Mouse (Mus musculus): ENCODE measurements around the gene Pyroxd2. TPM values are rescaled to one million over a fixed set of nuclear protein-coding genes. Genes with fewer than 3 reads are reported as not detected.

Pyroxd2 gene
- polyA plus RNA-seq, 1 experiment from 2014 or later: 1.5 TPM

DNA sequence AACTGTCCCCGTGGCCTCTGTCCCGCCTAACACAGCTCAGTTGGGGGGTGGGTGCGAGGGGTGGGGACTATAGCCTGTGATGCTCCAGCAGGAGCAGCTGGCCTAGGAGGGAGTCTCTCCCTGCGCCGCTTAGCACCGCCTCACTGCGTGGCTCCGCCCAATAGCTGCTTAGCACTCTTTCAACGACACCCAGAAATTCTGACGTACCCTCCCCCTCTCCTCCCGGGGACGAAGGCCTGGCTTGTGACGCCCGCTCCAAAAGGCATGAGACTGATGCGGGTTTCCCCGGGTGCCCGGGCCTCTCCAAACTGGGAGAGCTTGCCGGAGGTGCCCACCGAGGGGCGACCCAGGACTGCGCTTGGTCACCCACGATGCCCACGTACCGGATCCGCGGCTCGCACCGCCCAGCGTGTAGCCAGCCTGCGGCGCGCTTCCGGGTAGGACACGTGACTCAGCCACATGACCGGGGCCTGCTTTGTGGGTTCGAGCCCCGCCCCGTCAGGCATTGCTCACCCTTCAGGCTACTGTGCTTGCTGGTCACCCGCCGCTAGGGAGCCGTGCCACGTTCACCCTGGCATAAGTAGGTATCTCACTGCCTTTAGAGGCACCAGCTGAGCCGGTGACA is 27.1 kb upstream of the Pyroxd2 start, which contains the start of gene Hps1:
Gene Hps1, minus strand, starts transcription at position 448 of the 625 bp plus-strand sequence.
- peak within 1 kb of the TSS; percentile 58 for H3K4me3 ChIP-seq (replicated peaks; ENCODE audit: low read depth, low read length)
- peak within 1 kb of the TSS; percentile 47 for H3K9ac ChIP-seq (replicated peaks; ENCODE audit: low read length)
- peak within 1 kb of the TSS; percentile 87 for H3K27ac ChIP-seq (replicated peaks; ENCODE audit: low read depth, low read length)
- peak; percentile 98 for ATAC-seq (ENCODE audit: low FRiP score, low TSS enrichment)
- no peaks in the 10 kb centered on the region for H3K27me3 ChIP-seq (ENCODE audit: control insufficient read depth, insufficient read depth, low read length)
- H3K4me1 ChIP-seq (ENCODE audit: control insufficient read depth, insufficient read depth, low read length): no peaks in the 10 kb centered on the region
- no peaks in the 10 kb centered on the region for H3K9me3 ChIP-seq (ENCODE audit: control insufficient read depth, low read length)
- under 1% methylated on average over 42 of the region's 43 CpGs for WGBS
- peak; percentile 95 for DNase-seq
- peak within 1 kb of the TSS; percentile 56 for H3K4me2 ChIP-seq (ENCODE audit: low read length)
- no peaks in the 10 kb centered on the region for H3K36me3 ChIP-seq (ENCODE audit: control insufficient read depth, insufficient read depth, low read length)

DNA sequence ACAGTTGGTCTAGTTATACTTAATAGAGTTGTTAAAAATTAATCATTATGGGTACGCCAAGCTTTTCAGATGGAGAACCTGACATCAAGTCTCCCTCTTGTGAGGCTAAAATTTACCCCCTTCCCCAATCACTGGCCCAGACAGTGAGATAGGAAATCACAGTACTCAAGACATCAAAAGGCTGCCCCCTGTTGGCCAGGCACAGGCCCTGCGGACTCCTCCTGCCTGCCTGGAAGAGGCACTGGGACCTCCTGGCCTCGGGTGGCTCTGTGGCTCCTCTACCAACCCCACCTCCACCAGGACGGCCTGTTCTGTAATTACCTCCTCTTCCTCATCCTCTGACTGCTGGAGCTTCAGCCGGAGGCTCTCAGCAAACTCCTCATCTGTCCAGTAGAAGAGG is 25.2 kb upstream of the Pyroxd2 start:
- Histone ChIP-seq H3K9me3 (ENCODE audit: control insufficient read depth, low read length) (no peaks in the 10 kb centered on the region), H3K27me3 (ENCODE audit: control insufficient read depth, insufficient read depth, low read length) (no peaks in the 10 kb centered on the region), H3K4me1 (ENCODE audit: control insufficient read depth, insufficient read depth, low read length) (no peaks in the 10 kb centered on the region), H3K4me2 (ENCODE audit: low read length) (no peak overlapping the region), H3K9ac (replicated peaks; ENCODE audit: low read length) (no peak overlapping the region), H3K27ac (replicated peaks; ENCODE audit: low read depth, low read length) (no peak overlapping the region), H3K4me3 (replicated peaks; ENCODE audit: low read depth, low read length) (no peak overlapping the region), H3K36me3 (ENCODE audit: control insufficient read depth, insufficient read depth, low read length) (no peaks in the 10 kb centered on the region)
- ATAC-seq (ENCODE audit: low FRiP score, low TSS enrichment) (no peak), DNase-seq (no peak)
- WGBS: 86% methylated on average over 5 of the region's 5 CpGs

DNA sequence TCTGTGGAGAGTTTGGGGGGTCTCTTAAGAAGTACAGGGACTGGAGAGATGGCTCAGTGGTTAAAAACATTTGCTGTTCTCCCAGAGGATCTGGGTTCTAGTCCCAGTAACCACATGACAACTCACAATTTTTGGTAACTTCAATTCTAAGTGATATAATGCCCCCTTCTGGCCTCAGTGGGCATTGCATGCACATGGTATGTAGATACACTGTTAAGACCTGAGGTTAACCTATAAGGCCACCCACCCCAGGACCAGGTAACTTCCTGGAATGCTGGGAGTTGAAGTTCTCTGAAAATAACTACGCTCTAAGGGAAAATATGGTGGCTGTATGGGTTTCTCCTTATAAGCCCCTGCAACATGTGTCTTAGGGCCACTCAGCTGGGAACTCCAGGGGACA is 24.2 kb upstream of the Pyroxd2 start:
- no peak overlapping the region for H3K4me2 ChIP-seq (ENCODE audit: low read length)
- H3K4me3 ChIP-seq (replicated peaks; ENCODE audit: low read depth, low read length): no peak overlapping the region
- no peak overlapping the region for H3K9ac ChIP-seq (replicated peaks; ENCODE audit: low read length)
- no peaks in the 10 kb centered on the region for H3K27me3 ChIP-seq (ENCODE audit: control insufficient read depth, insufficient read depth, low read length)
- H3K9me3 ChIP-seq (ENCODE audit: control insufficient read depth, low read length): no peaks in the 10 kb centered on the region
- H3K36me3 ChIP-seq (ENCODE audit: control insufficient read depth, insufficient read depth, low read length): no peaks in the 10 kb centered on the region
- ATAC-seq (ENCODE audit: low FRiP score, low TSS enrichment): no peak
- DNase-seq: peak; percentile 34
- no peak overlapping the region for H3K27ac ChIP-seq (replicated peaks; ENCODE audit: low read depth, low read length)
- 97% methylated on average over 1 of the region's 1 CpGs for WGBS
- H3K4me1 ChIP-seq (ENCODE audit: control insufficient read depth, insufficient read depth, low read length): no peaks in the 10 kb centered on the region

DNA sequence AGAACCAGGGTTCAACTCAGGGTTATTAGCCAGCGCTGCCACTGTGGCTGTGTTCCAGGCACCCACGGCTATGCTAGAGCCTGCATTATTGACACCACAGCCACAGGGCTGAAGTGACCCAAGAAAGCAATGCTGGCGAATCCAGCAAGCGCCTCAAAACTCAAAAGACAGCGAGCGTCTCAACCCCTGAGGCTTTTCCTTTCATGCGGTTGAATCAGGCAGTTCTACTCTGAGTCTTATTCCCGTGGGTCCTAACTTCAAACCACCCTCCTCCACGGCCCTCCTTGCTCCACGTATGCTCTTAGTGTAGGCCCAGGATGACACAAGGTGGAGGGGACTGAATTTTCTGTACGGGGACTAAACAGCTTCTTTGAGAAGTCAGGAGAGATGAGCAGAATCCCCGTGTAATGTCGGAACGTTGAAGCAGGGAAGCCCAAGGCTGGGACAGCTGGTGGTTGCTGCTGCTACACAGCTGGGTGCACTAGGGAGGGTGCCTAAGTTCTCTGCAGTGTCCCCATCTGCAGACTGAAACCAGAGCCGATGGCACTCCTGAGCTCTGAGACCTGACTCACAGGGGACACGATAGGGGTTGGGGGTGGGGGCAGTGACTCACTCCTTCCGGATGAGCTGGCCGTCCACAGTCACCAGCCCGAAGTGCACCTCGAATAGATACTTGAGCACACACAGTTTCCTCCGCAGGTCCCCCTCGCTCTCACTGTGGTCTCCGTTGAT is 17.7 kb upstream of the Pyroxd2 start:
- Histone ChIP-seq H3K4me1 (ENCODE audit: control insufficient read depth, insufficient read depth, low read length) (no peaks in the 10 kb centered on the region), H3K9ac (replicated peaks; ENCODE audit: low read length) (no peak overlapping the region), H3K4me2 (ENCODE audit: low read length) (no peak overlapping the region), H3K4me3 (replicated peaks; ENCODE audit: low read depth, low read length) (no peak overlapping the region), H3K9me3 (ENCODE audit: control insufficient read depth, low read length) (no peaks in the 10 kb centered on the region), H3K27me3 (ENCODE audit: control insufficient read depth, insufficient read depth, low read length) (no peaks in the 10 kb centered on the region), H3K27ac (replicated peaks; ENCODE audit: low read depth, low read length) (no peak overlapping the region), H3K36me3 (ENCODE audit: control insufficient read depth, insufficient read depth, low read length) (peaks cover 17% of the 10 kb centered on the region; the same call in 1 of the 2 replicates)
- ATAC-seq (ENCODE audit: low FRiP score, low TSS enrichment) (no peak), DNase-seq (no peak)
- 77% methylated on average over 23 of the region's 23 CpGs for WGBS

GRCm38 (mm10) chr19:42769648-42770047 is 17.1 kb upstream of the Pyroxd2 start:
- Histone ChIP-seq H3K4me2 (ENCODE audit: low read length) (no peak overlapping the region), H3K36me3 (ENCODE audit: control insufficient read depth, insufficient read depth, low read length) (peaks cover 17% of the 10 kb centered on the region; the same call in 1 of the 2 replicates), H3K27ac (replicated peaks; ENCODE audit: low read depth, low read length) (no peak overlapping the region), H3K9me3 (ENCODE audit: control insufficient read depth, low read length) (no peaks in the 10 kb centered on the region), H3K4me1 (ENCODE audit: control insufficient read depth, insufficient read depth, low read length) (no peaks in the 10 kb centered on the region), H3K4me3 (replicated peaks; ENCODE audit: low read depth, low read length) (no peak overlapping the region), H3K9ac (replicated peaks; ENCODE audit: low read length) (no peak overlapping the region), H3K27me3 (ENCODE audit: control insufficient read depth, insufficient read depth, low read length) (no peaks in the 10 kb centered on the region)
- no peak for ATAC-seq (ENCODE audit: low FRiP score, low TSS enrichment)
- WGBS: 92% methylated on average over 10 of the region's 10 CpGs
- no peak for DNase-seq

GRCm38 (mm10) chr19:42767361-42767760 is 14.8 kb upstream of the Pyroxd2 start:
- no peak for DNase-seq
- H3K36me3 ChIP-seq (ENCODE audit: control insufficient read depth, insufficient read depth, low read length): peaks cover 17% of the 10 kb centered on the region; the same call in 1 of the 2 replicates
- no peaks in the 10 kb centered on the region for H3K9me3 ChIP-seq (ENCODE audit: control insufficient read depth, low read length)
- H3K4me3 ChIP-seq (replicated peaks; ENCODE audit: low read depth, low read length): no peak overlapping the region
- 70% methylated on average over 8 of the region's 8 CpGs for WGBS
- no peaks in the 10 kb centered on the region for H3K4me1 ChIP-seq (ENCODE audit: control insufficient read depth, insufficient read depth, low read length)
- no peaks in the 10 kb centered on the region for H3K27me3 ChIP-seq (ENCODE audit: control insufficient read depth, insufficient read depth, low read length)
- no peak overlapping the region for H3K4me2 ChIP-seq (ENCODE audit: low read length)
- no peak for ATAC-seq (ENCODE audit: low FRiP score, low TSS enrichment)
- H3K9ac ChIP-seq (replicated peaks; ENCODE audit: low read length): no peak overlapping the region
- no peak overlapping the region for H3K27ac ChIP-seq (replicated peaks; ENCODE audit: low read depth, low read length)

GRCm38 (mm10) chr19:42764398-42764797 is 11.8 kb upstream of the Pyroxd2 start:
- H3K27me3 ChIP-seq (ENCODE audit: control insufficient read depth, insufficient read depth, low read length): no peaks in the 10 kb centered on the region
- H3K9me3 ChIP-seq (ENCODE audit: control insufficient read depth, low read length): no peaks in the 10 kb centered on the region
- DNase-seq (no peak), ATAC-seq (ENCODE audit: low FRiP score, low TSS enrichment) (no peak)
- WGBS: 85% methylated on average over 10 of the region's 10 CpGs
- H3K9ac ChIP-seq (replicated peaks; ENCODE audit: low read length): no peak overlapping the region
- no peak overlapping the region for H3K4me3 ChIP-seq (replicated peaks; ENCODE audit: low read depth, low read length)
- no peak overlapping the region for H3K4me2 ChIP-seq (ENCODE audit: low read length)
- H3K36me3 ChIP-seq (ENCODE audit: control insufficient read depth, insufficient read depth, low read length): peaks cover 9% of the 10 kb centered on the region; the same call in 1 of the 2 replicates
- H3K4me1 ChIP-seq (ENCODE audit: control insufficient read depth, insufficient read depth, low read length): no peaks in the 10 kb centered on the region
- H3K27ac ChIP-seq (replicated peaks; ENCODE audit: low read depth, low read length): no peak overlapping the region

- peaks cover 7% of the 10 kb centered on the region; the same call in 1 of the 2 replicates for H3K4me1 ChIP-seq (ENCODE audit: control insufficient read depth, insufficient read depth, low read length)
- no peak overlapping the region for H3K27ac ChIP-seq (replicated peaks; ENCODE audit: low read depth, low read length)
- DNase-seq (no peak), ATAC-seq (ENCODE audit: low FRiP score, low TSS enrichment) (no peak)
- H3K9me3 ChIP-seq (ENCODE audit: control insufficient read depth, low read length): no peaks in the 10 kb centered on the region
- no peaks in the 10 kb centered on the region for H3K36me3 ChIP-seq (ENCODE audit: control insufficient read depth, insufficient read depth, low read length)
- 92% methylated on average over 6 of the region's 6 CpGs for WGBS
- H3K27me3 ChIP-seq (ENCODE audit: control insufficient read depth, insufficient read depth, low read length): no peaks in the 10 kb centered on the region
- no peak overlapping the region for H3K9ac ChIP-seq (replicated peaks; ENCODE audit: low read length)
- H3K4me3 ChIP-seq (replicated peaks; ENCODE audit: low read depth, low read length): no peak overlapping the region
- H3K4me2 ChIP-seq (ENCODE audit: low read length): no peak overlapping the region
Observed at GRCm38 (mm10) chr19:42756671-42757070, 4.1 kb upstream of the Pyroxd2 start.

All from midbrain, embryonic 14.5 days (tissue).